Mouse (Mus musculus) small intestine, adult 2 months (tissue): ENCODE data around the gene Ttc7b. TPM values are rescaled to one million over a fixed set of nuclear protein-coding genes. Genes with fewer than 3 reads are reported as not detected.

Experiments
- H3K27ac ChIP-seq: fragments of 200-500 bp; 2 replicates; pipeline ENCODE4 v1.5.1; 2012; ENCODE audit warnings: low read depth, low read length, control low read depth, inconsistent platforms; ENCODE audit not compliant: insufficient read depth
- H3K27me3 ChIP-seq: fragments of 200-500 bp; 2 replicates; pipeline ENCODE4 v1.6.1; 2012; ENCODE audit warnings: mild to moderate bottlenecking, moderate library complexity, low read length, inconsistent platforms; ENCODE audit not compliant: control insufficient read depth, insufficient read depth
- H3K36me3 ChIP-seq: fragments of 200-500 bp; 2 replicates; pipeline ENCODE4 v1.6.1; 2012; ENCODE audit warnings: mild to moderate bottlenecking, low read length, control low read depth, inconsistent platforms; ENCODE audit not compliant: control insufficient read depth, insufficient read depth
- H3K4me1 ChIP-seq: fragments of 200-500 bp; 2 replicates; pipeline ENCODE4 v1.6.1; 2012; ENCODE audit warnings: low read length, inconsistent platforms, mixed read lengths; ENCODE audit not compliant: control insufficient read depth, insufficient read depth, insufficient read length
- H3K4me3 ChIP-seq: fragments of 200-500 bp; 2 replicates; pipeline ENCODE4 v1.5.1; 2012; ENCODE audit warnings: low read depth, mild to moderate bottlenecking, control low read depth, inconsistent platforms, low read length, moderate library complexity
- CTCF ChIP-seq: fragments of 200-500 bp; IDR thresholded peaks from 2 replicates; pipeline ENCODE4 v1.5.1; 2012; ENCODE audit warnings: low read depth, mild to moderate bottlenecking, control low read depth, inconsistent platforms, low read length, moderate library complexity, mixed read lengths; ENCODE audit not compliant: insufficient replicate concordance, insufficient read length; ENCODE audit errors: extremely low read depth
- POLR2A ChIP-seq: fragments of 200-500 bp; IDR thresholded peaks from 2 replicates; pipeline ENCODE4 v1.6.1; 2012; ENCODE audit warnings: low read depth, mild to moderate bottlenecking, control low read depth, inconsistent platforms, low read length, moderate library complexity
- WGBS: fragments of 180-500 bp; shearing (Covaris S2); methylation state at CpG from one replicate; pipeline ENCODE4 v1.1.7; 2018; 5-methylcytosine and 5-hydroxymethylcytosine counted together
- polyA plus RNA-seq: library from polyadenylated mRNA; depleted of rRNA; stranded (reverse); fragments of >200 nt; gene quantifications from 2 replicates; pipeline ENCODE4 v1.2.3, GENCODE M21; 2012; rRNA removed

The Ttc7b gene
- polyA plus RNA-seq = 10.8 and 13.0 TPM in 2 replicates

GRCm38 (mm10) chr12:100520794-100521186 lies at the start of gene Ttc7b:
Gene Ttc7b, minus strand, starts transcription at chr12:100520826.
- H3K4me3 ChIP-seq = peak within 1 kb of the TSS; percentile 64
- H3K27me3 ChIP-seq = no peaks in the 10 kb centered on the region
- 0 out of 2 replicates have a peak within 1 kb of the TSS, but pooled peaks have one; percentile 2 for H3K27ac ChIP-seq
- no peaks in the 10 kb centered on the region for H3K36me3 ChIP-seq
- peaks cover 12% of the 10 kb centered on the region for H3K4me1 ChIP-seq
- 9% methylated on average over 41 of the region's 42 CpGs for WGBS
- no peak for TF ChIP-seq POLR2A
- peak; percentile 58; the same call in 1 of the 2 replicates for TF ChIP-seq CTCF

- Histone ChIP-seq H3K36me3 (peaks cover 4% of the 10 kb centered on the region; the same call in 1 of the 2 replicates), H3K4me1 (no peaks in the 10 kb centered on the region), H3K27ac (no peak overlapping the region), H3K4me3 (no peak overlapping the region), H3K27me3 (no peaks in the 10 kb centered on the region)
- no peak for TF ChIP-seq POLR2A
- TF ChIP-seq CTCF = no peak
- 88% methylated on average over 7 of the region's 7 CpGs for whole genome bisulfite sequencing
Observed at GRCm38 (mm10) chr12:100568831-100569230, 48.2 kb upstream of the Ttc7b start.

GRCm38 (mm10) chr12:100568105-100568504 lies 47.5 kb upstream of the Ttc7b start:
- H3K4me1 ChIP-seq = no peaks in the 10 kb centered on the region
- WGBS = 84% methylated on average over 6 of the region's 6 CpGs
- no peak overlapping the region for H3K27ac ChIP-seq
- H3K36me3 ChIP-seq = peaks cover 4% of the 10 kb centered on the region; the same call in 1 of the 2 replicates
- TF ChIP-seq CTCF (no peak), POLR2A (no peak)
- no peak overlapping the region for H3K4me3 ChIP-seq
- H3K27me3 ChIP-seq = no peaks in the 10 kb centered on the region

DNA sequence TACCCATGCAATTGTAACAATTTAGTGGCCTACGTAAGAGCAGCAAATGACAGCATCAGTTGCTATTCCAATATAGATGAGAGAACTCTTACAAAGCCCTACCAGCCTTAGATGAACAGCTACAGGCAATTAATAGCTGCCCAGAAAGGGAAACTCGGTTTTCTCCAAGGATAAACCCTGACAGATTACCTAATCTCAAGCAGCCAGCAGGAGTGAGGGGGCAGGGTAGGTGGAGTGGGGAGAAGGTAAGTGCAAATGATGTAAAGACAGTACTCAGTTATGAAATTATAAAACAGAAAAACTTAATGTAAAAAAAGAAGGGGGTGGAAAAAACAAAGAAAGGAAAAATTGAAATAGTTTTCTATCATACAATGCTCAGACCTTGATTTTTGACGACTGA lies 47.0 kb upstream of the Ttc7b start:
- Histone ChIP-seq H3K27me3 (no peaks in the 10 kb centered on the region), H3K27ac (no peak overlapping the region), H3K4me3 (no peak overlapping the region), H3K4me1 (no peaks in the 10 kb centered on the region), H3K36me3 (peaks cover 4% of the 10 kb centered on the region; the same call in 1 of the 2 replicates)
- 78% methylated on average over 3 of the region's 3 CpGs for WGBS
- TF ChIP-seq CTCF = no peak

DNA sequence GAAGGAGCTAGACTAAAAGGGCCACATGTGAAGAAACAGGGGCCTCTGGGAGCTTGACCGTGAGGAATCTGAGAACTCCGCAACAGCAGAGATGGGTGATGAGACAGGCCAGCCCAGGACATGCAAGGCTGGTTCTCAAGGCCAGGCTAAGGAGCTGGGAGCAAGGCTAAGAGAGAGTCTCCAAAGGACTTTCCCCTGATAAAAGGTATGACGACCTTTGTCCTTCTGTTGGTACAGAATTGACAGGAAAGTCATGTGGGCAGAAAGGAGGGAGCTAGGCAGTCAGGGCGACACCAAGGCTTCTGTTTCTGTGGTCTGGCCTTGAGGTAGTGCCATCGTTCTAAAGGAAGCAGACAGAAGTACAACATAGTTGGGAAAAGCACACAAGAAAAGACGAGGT lies 33.0 kb upstream of the Ttc7b start:
- WGBS = 64% methylated on average over 6 of the region's 6 CpGs
- Histone ChIP-seq H3K27me3 (no peaks in the 10 kb centered on the region), H3K36me3 (peaks cover 7% of the 10 kb centered on the region), H3K4me1 (peaks cover 5% of the 10 kb centered on the region; the same call in 1 of the 2 replicates), H3K27ac (no peak overlapping the region), H3K4me3 (no peak overlapping the region)
- TF ChIP-seq CTCF (no peak), POLR2A (no peak)

DNA sequence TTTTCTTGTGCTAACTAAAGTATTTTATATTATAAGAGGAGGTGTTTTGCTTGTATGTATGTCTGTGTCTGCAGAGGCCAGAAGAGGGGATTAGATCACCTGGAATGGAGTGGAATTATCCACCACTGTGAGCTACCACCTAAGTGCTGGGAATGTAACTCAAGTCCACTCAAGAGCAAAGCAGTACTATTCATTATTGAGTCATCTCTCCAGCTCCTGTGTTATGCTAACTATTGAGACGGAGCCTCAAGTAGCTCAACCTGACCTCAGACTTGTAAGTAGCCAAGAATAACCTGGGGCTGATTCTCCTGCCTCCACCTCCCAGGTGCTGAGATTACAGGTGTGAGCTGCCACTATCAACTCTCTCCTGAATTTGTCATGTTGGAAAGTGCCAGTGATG lies 31.3 kb upstream of the Ttc7b start:
- H3K4me3 ChIP-seq = no peak overlapping the region
- no peaks in the 10 kb centered on the region for H3K27me3 ChIP-seq
- WGBS = 97% methylated on average over 1 of the region's 1 CpGs

DNA sequence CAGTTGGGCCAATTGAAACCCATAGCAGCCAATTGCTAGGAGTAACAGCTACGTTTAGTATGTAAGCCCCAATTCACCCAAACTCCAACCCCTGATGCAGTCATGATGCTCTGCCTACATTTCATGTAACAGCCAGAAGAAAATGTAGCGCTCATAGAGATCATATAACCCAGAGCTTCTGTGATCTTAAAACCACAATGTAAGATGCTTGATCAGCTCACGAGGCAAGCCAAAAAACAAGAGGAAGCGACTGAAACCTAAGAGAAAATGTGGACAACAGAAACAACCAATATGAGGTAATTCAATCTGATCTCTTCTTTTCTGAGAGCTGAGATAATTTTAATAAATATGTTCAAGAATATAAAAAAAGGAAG lies 23.6 kb upstream of the Ttc7b start:
- WGBS = 96% methylated on average over 4 of the region's 4 CpGs
- Histone ChIP-seq H3K36me3 (no peaks in the 10 kb centered on the region), H3K27me3 (no peaks in the 10 kb centered on the region), H3K4me3 (no peak overlapping the region), H3K4me1 (no peaks in the 10 kb centered on the region), H3K27ac (no peak overlapping the region)
- TF ChIP-seq CTCF (no peak), POLR2A (no peak)

More for the DNA sequence above, 31.3 kb upstream of the Ttc7b start:
- Histone ChIP-seq H3K36me3 (0 out of 2 replicates have a peak, but pooled peaks cover 4% of the 10 kb centered on the region), H3K27ac (no peak overlapping the region), H3K4me1 (peaks cover 5% of the 10 kb centered on the region; the same call in 1 of the 2 replicates)
- no peak for TF ChIP-seq POLR2A
- no peak for TF ChIP-seq CTCF
